In the genomic region with DNA sequence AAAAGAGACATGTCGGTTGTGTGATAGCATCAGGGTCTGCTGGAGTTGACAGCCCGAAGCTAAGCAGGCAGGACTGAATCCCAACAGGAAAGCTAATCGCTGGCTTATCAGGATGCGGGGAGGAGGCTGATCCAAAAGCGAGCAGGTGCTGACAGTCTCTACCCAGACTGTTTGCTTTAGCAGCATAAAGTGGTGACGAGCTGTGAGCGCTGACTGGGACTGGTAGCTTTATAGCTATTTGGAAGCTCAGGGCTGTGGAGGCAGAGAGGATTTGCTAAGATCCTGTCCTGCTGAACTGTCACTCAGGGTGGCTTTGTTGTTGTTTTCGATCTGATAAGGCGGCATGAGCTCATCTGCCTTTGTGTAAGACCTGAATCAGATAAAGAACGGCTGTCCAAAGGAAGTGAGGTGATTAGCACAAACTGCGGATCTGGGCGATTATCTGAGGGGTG, we compare ENCODE assay signal across 8 mouse cellular contexts.
DNase-seq lines count a peak whose midpoint lies in the region; ATAC-seq lines count a peak whose summit lies in the region.

No protein-coding gene starts in this region.

- no peaks in the 10 kb centered on the region for H3K27me3 ChIP-seq in kidney, embryonic 15.5 days
- peaks cover 15% of the 10 kb centered on the region for H3K27me3 ChIP-seq in heart, embryonic 13.5 days (replicated peaks)

- H3K36me3 ChIP-seq in kidney, embryonic 15.5 days = no peaks in the 10 kb centered on the region
- peaks cover 10% of the 10 kb centered on the region; the same call in 1 of the 2 replicates for H3K36me3 ChIP-seq in heart, embryonic 13.5 days

- no peaks in the 10 kb centered on the region for H3K9me3 ChIP-seq in kidney, embryonic 15.5 days (replicated peaks)
- no peaks in the 10 kb centered on the region for H3K9me3 ChIP-seq in heart, embryonic 13.5 days

- no peak overlapping the region for H3K27ac ChIP-seq in kidney, embryonic 15.5 days
- peak overlapping the region; percentile 99 for H3K27ac ChIP-seq in heart, embryonic 13.5 days (replicated peaks)

- no peak overlapping the region for H3K4me3 ChIP-seq in kidney, embryonic 15.5 days (replicated peaks)
- H3K4me3 ChIP-seq in heart, embryonic 13.5 days = peak overlapping the region; percentile 29

- H3K9ac ChIP-seq in kidney, embryonic 15.5 days = no peak overlapping the region
- H3K9ac ChIP-seq in heart, embryonic 13.5 days = peak overlapping the region; percentile 79

- no peak for ATAC-seq in kidney, embryonic 15.5 days (replicated peaks; ENCODE audit: low FRiP score)
- peak; percentile 67; the same call in 1 of the 2 replicates for ATAC-seq in heart, embryonic 13.5 days (ENCODE audit: extremely low read depth, insufficient number of reproducible peaks, low FRiP score, low TSS enrichment)

- H3K4me1 ChIP-seq in kidney, embryonic 15.5 days = peaks cover 31% of the 10 kb centered on the region
- H3K4me1 ChIP-seq in heart, embryonic 13.5 days = peaks cover 41% of the 10 kb centered on the region

- peak overlapping the region; percentile 10 for H3K4me2 ChIP-seq in kidney, embryonic 15.5 days
- H3K4me2 ChIP-seq in heart, embryonic 13.5 days = peak overlapping the region; percentile 64

- no peak for DNase-seq in kidney, postnatal 4 days
- DNase-seq in embryo, embryonic 11 days = peak; percentile 49
- peak; percentile 67 to 70 for DNase-seq in layer of hippocampus, postnatal 36 days
- DNase-seq in lung, postnatal 25 days (ENCODE audit: low spot score) = peak; percentile 28
- peak; percentile 55 to 61 for DNase-seq in right cerebral cortex, adult 2 months (ENCODE audit: low spot score in 2 of 2)
- DNase-seq in kidney, postnatal 36 days = no peak

- WGBS in kidney, embryonic 15.5 days = 19% methylated on average over 12 of the region's 12 CpGs
- 1% methylated on average over 12 of the region's 12 CpGs for WGBS in heart, embryonic 13.5 days

Comparison
In these comparisons a context has a peak if more than half of its experiments do, and no peak if none do; other contexts are left out.
1. DNase-seq: peak in embryo, embryonic 11 days (single experiment), layer of hippocampus, postnatal 36 days (2 of 2), lung, postnatal 25 days (single experiment) and right cerebral cortex, adult 2 months (2 of 2); none in kidney, postnatal 4 days (0 of 2) and kidney, postnatal 36 days (0 of 2).